Mouse (Mus musculus) CD4-positive, CD25-positive, alpha-beta regulatory T cell, adult 9 weeks (primary cell): ENCODE results near the gene Abcf2. TPM values are rescaled to one million over a fixed set of nuclear protein-coding genes. Genes with fewer than 3 reads are reported as not detected.

Source experiments
- polyA plus RNA-seq: library from polyadenylated mRNA; unstranded; fragments of 100-300 nt; shearing (Covaris generic); gene quantifications from one replicate; pipeline ENCODE4 v1.2.1, GENCODE M21; 2017

Abcf2 gene
- 100.0 TPM for polyA plus RNA-seq

GRCm38 (mm10) chr5:24577183-24577929 is at the start of gene Abcf2:
Gene Abcf2 (minus strand): TSS chr5:24577467.

GRCm38 (mm10) chr5:24623986-24624821 is 46.9 kb upstream of the Abcf2 start, which contains the start of gene Smarcd3:
Gene Smarcd3 (minus strand): TSS chr5:24624411.

GRCm38 (mm10) chr5:24586547-24587199 is 9.4 kb upstream of the Abcf2 start, which contains the start of gene Chpf2:
Gene Chpf2 (plus strand): TSS chr5:24586741.

GRCm38 (mm10) chr5:24556709-24557108 is 20.6 kb downstream of the Abcf2 start, which contains the start of gene 4931409K22Rik:
Gene 4931409K22Rik (minus strand): TSS chr5:24556809.

GRCm38 (mm10) chr5:24540387-24541143 is 36.7 kb downstream of the Abcf2 start, which contains the start of gene Asb10:
Gene Asb10 (minus strand): TSS chr5:24540978.

GRCm38 (mm10) chr5:24526889-24527230 is 50.4 kb downstream of the Abcf2 start, which contains the start of gene Gbx1:
Gene Gbx1 (minus strand): TSS chr5:24527202.

Other genes starting within 250 kb of the Abcf2 start
- gene Kcnh2, start 225.9 kb downstream of the Abcf2 start, polyA plus RNA-seq: 2.7 TPM
- gene Nos3, start 212.7 kb downstream of the Abcf2 start, polyA plus RNA-seq: 0.14 TPM
- gene Atg9b, start 185.3 kb downstream of the Abcf2 start, polyA plus RNA-seq: 0.68 TPM
- gene Abcb8, start 183.8 kb downstream of the Abcf2 start, polyA plus RNA-seq: 29.1 TPM
- not detected for gene Asic3, start 164.1 kb downstream of the Abcf2 start, polyA plus RNA-seq
- 102 TPM for gene Cdk5, start 153.9 kb downstream of the Abcf2 start, polyA plus RNA-seq
- 45.7 TPM for gene Slc4a2, start 153.6 kb downstream of the Abcf2 start, polyA plus RNA-seq
- 112 TPM for gene Fastk, start 132.2 kb downstream of the Abcf2 start, polyA plus RNA-seq
- 91.4 TPM for gene Tmub1, start 129.6 kb downstream of the Abcf2 start, polyA plus RNA-seq
- gene Agap3, start 125.3 kb downstream of the Abcf2 start, polyA plus RNA-seq: 5.2 TPM
- gene Gbx1, start 50.3 kb downstream of the Abcf2 start, polyA plus RNA-seq: not detected
- not detected for gene Asb10, start 36.5 kb downstream of the Abcf2 start, polyA plus RNA-seq
- gene 4931409K22Rik, start 20.7 kb downstream of the Abcf2 start, polyA plus RNA-seq: not detected
- 38.5 TPM for gene Chpf2, start 9.3 kb upstream of the Abcf2 start, polyA plus RNA-seq
- 1.2 TPM for gene Smarcd3, start 46.9 kb upstream of the Abcf2 start, polyA plus RNA-seq
- 104 TPM for gene Nub1, start 108.1 kb upstream of the Abcf2 start, polyA plus RNA-seq
- gene Wdr86, start 153.3 kb upstream of the Abcf2 start, polyA plus RNA-seq: 0.35 TPM
- gene Crygn, start 180.5 kb upstream of the Abcf2 start, polyA plus RNA-seq: 1.5 TPM